Mouse (Mus musculus) lung, postnatal 25 days (tissue): Measurements from ENCODE around the gene Gxylt2.
A peak's percentile ranks its signal among the peaks of the same experiment; 100 is the strongest.

ENCODE experiments used
- DNase-seq: peaks from one replicate; pipeline ENCODE4 v3.0.0; 2022; ENCODE audit warnings: low spot score

Gene Gxylt2

DNA sequence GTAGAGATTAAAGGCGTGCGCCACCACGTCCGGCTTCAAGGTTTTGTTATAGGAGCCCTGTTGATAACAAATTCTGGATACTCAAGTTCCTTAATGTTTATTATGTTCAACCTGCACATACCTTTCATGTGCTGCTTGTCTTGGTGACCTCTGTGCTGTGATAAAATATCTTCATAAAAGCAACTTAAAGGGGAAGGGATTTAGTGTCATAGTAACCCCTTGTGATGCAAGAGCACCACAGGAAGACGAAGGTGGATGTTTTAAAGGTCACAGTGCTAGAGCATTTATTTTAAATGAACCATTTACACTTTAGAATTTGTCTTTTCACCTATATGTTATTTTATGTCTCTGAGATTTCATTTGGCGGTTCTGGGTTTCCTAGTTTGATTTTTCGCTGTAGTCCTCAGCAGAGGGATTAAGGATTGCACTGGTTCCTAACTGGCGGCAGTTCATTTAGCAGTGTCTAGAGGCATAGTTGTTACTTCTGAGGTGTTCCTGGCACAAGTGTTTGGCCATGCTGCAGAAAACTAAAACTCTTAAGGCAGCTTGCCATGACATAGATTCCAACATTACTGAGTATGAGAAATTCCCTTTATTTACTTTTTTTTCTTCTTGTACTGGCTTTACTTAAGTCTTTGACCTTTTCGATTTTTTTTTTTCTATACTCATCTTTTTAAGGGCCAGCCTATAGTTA, 144.3 kb downstream of the Gxylt2 start:
- no peak for DNase-seq

DNA sequence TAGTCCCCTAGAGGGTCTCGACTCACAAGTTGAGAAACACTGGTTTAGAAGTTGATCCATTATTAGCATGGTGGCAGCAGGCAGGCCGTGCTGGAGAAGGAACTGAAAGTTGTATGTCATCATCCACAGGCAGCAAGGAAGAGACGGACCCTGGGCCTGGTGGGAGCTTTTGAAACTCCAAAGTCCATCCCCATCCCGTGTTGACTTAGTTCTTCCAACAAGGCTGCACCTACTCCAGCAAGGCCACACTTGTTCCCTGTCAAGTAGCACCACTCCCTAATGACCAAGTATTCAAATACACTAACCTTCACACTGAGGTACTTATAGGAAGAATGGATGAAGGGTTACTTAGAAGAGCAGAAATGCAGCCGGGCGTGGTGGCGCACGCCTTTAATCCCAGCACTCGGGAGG, 146.1 kb downstream of the Gxylt2 start:
- peak; percentile 67 for DNase-seq

DNA sequence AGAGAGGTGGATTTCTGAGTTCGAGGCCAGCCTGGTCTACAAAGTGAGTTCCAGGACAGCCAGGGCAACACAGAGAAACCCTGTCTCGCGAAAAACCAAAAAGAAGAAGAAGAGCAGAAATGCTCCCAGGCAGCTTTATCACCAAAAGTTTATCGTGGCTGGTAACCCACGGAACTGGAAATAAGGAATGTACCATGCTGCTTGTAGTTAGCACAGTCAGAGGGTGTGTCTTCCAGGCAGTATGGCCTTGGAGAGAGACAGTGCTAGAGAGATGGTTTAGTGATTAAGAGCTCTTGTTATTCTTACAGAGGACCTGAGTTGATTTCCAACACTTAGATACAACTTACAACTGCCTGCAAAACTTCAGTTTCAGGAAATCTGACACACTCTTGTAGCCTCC, 146.5 kb downstream of the Gxylt2 start:
- DNase-seq = no peak
